Mouse (Mus musculus): ENCODE measurements around the gene Lpcat4.

DNA sequence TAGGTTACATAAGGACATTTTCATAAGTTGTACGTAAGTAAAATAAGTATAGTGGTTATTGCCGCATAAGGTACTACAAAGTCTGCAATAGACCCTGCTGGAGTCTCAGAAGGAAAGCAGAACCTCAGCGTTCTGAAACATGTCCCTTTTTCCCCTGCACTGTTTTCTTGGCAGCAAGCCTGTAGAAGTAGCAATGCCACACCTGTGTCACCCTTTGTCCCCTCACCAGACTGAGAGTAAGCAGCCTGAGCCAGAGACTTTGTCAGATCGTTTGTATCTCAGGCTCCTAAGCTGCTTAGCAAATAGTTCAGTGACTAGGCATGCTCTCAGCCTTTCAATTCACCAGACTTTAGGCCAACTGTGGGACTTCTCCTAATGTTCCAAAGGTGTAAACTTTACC lies 47.8 kb downstream of the Lpcat4 start:
- TF ChIP-seq CTCF (IDR thresholded peaks at IDR 0.05; ENCODE audit: low read depth): no peak
- TF ChIP-seq EP300 (IDR thresholded peaks at IDR 0.05; ENCODE audit: low read depth): no peak

Data from heart, postnatal 0 days (tissue).